Mouse (Mus musculus): ENCODE results near the gene Ppp2r3c.
"Not testable (repeated sequence)": the region's sequence is repeated elsewhere in the genome, so short reads cannot be mapped to it uniquely, and the experiment has no call there.

Gene Ppp2r3c

DNA sequence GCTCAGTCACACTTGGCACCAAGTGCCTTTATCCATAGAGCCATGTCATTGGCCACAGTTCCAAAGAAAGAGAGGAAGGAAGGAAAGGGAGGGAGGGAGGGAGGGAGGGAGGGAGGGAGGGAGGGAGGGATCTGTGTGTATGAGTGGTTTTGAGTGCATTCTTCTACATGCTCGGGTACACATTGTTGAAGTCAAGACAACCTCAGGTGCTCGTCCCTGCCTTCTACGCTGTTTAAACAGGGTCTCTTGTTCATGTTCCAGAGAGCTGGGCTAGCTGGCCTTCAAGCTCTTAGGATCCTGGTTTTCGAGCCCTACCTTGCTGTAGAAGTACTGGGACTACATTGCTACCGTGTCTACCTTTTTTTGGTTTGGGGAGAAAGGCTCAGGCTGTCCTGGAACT, 39.4 kb downstream of the Ppp2r3c start:
- DNase-seq, result not testable (repeated sequence)

DNA sequence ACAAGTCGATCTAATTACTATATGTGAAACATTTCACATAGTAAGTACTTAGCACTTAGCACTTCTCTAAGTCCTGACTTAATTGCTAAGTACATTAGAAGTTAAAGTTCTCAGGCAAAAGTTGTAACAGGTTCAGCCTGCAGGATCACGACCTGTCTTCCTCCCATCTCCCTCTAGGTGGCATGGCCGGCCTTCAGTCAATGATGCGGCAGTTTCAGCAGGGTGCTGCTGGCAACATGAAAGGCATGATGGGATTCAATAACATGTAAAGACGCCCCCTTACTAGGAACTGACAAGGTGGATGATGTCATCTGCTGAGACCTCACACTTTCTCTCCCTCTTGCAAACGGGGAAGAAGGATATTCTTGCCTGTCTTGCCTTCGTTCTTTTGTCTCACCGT, 40.8 kb downstream of the Ppp2r3c start:
- not testable (repeated sequence) for DNase-seq

DNA sequence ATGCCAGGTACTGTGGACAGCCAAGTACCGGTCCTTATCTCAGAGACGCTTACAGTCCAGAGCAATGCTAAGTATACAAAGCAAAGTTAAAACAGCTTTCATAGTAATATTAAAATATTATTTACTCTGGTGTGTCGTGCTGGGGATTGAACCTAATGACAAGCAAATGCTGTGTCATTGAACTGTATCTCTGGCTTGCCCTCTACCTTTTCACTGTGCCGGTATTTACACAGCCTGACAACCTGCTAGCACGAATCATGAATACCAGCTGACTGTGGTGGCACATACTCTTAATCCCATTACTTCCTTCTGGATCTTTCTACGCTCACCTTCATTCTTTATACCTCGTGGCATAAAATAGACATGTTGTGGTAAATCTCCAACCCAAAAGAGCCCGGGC, 60.6 kb downstream of the Ppp2r3c start:
- not testable (repeated sequence) for DNase-seq

DNA sequence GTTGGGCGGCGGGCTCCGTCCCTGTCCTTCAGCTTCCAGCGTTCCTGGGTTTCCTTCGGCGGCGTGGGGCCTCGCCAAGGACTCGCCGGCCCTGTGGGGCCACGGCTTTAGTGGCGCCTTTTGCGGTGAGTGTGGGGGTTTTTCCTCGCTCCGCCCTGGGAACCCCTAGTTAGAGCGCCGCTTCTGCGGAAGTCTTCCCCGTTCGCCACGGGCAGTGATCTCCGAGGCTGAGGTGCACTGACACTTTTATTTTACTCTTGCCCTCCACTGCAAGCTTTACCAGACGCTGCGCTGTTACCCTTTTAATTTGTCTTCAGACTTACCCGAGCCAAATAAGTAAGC, 72.3 kb downstream of the Ppp2r3c start:
- DNase-seq, result peak; percentile 11 to 36

DNA sequence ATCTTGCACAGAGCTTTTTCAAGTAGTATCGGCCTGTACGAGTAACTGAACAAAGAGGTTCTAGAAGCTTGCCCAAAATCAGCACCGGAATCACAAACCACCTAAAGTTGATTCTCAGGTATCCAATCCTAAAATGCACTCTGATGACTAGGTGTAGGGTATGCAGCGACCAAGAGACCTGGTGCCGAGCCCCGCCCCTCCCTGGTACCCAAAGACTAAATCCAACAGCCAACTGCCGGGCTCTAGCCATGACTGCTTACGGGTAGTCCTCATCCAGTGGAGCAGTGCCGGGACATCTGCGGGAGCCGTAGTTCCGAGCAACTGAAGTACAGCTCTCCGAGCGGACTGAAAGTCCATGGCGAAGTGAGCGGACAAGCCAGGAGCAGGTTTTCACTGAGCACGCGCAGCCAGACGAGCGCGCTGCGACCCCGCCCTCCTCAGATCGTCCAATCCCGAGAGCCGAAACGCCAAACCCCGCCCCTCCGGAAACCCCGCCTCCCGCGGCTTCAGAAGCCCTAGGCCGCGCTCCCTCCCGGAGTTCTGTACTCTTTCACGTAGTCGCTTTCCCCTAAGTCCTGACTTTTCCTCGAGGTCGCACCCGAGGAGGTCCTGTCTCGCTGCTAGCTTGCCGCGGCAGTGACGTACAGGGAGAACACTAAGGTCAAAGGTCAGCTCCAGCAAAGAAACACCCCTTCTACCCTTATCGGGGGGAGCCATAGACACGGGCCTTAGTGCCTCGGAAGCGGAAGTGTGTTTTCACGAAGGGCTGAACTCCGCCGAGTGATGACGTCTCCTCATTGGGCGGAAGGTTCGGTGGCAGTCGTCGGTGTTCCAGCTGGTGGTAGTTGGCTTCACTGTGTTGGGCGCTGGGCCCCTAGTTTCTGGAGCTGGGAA, 72.9 kb downstream of the Ppp2r3c start, which contains the start of gene Srp54c:
TSS of gene Srp54c (plus strand) at position 543 of the 894 bp plus-strand sequence.
- not testable (repeated sequence) for DNase-seq

All from thymus, postnatal 36 days (tissue).